Mouse (Mus musculus): ENCODE results near the gene Med18.

DNA sequence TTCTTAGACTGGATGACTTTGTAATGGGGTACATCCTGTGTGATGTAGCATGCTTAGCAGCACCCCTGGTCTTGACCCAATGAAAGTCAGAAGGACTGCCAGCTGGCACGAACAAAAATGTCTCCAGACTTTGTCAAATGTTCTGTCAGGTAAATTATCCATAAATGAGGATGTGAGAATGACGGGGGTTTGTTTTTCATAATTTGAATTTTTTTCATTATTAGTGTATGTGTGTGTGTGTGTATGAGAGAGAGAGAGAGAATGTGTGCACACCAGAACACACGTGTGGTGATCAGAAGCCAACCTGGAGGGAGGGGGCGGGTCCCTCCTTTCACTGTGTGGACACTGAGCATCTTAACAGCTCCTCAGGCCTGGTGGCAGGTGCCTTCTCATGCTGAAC is 20.5 kb upstream of the Med18 start:
- TF ChIP-seq GATA1 (IDR thresholded peaks at IDR 0.05; ENCODE audit: low read length) (no peak), TAL1 (IDR thresholded peaks at IDR 0.05; ENCODE audit: low read length) (no peak)
